Mouse (Mus musculus): ENCODE data around the gene Gm5294. TPM values are rescaled to one million over a fixed set of nuclear protein-coding genes. Genes with fewer than 3 reads are reported as not detected.

Gene Gm5294
- polyA plus RNA-seq, 1 experiment from 2014 or later: not detected

DNA sequence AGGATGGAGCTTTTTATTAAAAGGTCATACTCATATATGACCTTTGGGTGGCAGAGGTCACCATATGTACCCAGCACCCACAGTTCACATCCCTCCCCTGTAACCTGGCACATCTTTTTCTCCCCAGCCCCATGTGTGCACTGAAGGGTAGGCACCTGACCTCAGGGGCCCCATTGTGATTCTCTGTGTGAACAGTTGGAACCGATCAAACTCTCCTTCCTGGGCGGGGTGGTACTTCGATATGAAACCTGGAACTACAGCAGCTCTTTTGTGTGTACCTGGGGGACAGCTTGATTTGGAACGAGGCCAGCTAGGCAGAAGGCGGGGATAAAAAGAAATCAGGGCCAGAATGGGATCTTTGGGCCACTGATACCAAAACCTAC, 30.6 kb downstream of the Gm5294 start:
- Histone ChIP-seq H3K4me1 (0 out of 2 replicates have a peak, but pooled peaks cover 3% of the 10 kb centered on the region), H3K36me3 (ENCODE audit: poor library complexity, severe bottlenecking) (no peaks in the 10 kb centered on the region), H3K27me3 (no peaks in the 10 kb centered on the region), H3K9ac (no peak overlapping the region), H3K27ac (no peak overlapping the region), H3K9me3 (replicated peaks) (no peaks in the 10 kb centered on the region), H3K4me3 (no peak overlapping the region), H3K4me2 (no peak overlapping the region)
- 89% methylated on average over 5 of the region's 5 CpGs for WGBS
- no peak for ATAC-seq

DNA sequence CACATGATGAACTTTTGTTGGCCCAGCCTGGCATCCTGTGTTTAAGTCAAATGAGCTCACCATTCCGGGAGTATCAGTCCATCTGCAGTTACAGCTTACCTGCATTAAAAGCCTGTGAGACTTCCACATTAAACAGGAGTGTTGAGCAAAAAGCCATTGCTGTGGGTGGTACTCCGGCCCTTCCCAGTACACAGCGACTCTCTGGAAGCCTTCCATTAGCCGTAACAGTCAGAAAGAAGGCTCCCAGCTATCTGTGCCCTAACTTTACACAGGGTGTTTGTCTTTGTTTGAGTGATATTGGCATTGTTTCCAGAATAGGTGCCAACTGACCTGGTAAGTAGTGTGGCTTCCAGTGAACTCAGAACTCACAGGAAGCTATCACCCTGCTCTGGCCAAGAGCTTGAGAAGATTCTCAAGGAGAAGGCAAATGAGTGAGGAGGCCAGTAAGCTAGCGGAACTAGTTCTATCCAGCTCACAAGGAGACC, 31.5 kb downstream of the Gm5294 start:
- Histone ChIP-seq H3K9me3 (replicated peaks) (no peaks in the 10 kb centered on the region), H3K4me1 (0 out of 2 replicates have a peak, but pooled peaks cover 3% of the 10 kb centered on the region), H3K27ac (no peak overlapping the region), H3K4me2 (no peak overlapping the region), H3K27me3 (no peaks in the 10 kb centered on the region), H3K9ac (no peak overlapping the region), H3K4me3 (no peak overlapping the region), H3K36me3 (ENCODE audit: poor library complexity, severe bottlenecking) (no peaks in the 10 kb centered on the region)
- ATAC-seq: no peak
- 93% methylated on average over 5 of the region's 5 CpGs for WGBS

DNA sequence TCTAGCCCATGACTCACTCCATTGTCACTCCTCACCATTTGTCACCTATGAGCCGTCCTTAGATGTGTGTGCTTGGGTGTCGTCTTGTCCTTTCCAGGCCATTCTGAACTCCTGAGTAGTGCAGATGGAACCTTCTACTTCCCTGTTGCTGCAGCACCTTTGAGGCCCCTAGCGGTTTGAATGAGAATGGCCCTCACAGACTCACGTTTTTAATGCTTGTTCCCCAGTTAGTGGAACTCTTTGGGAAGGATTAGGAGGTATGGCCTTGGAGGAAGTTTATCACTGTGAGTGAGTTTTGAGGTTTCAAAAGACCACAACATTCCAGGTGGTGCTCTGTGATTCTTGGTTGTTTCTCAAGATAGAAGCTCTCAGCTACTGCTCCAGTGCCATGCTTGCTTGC, 32.3 kb downstream of the Gm5294 start:
- H3K9me3 ChIP-seq (replicated peaks): no peaks in the 10 kb centered on the region
- H3K4me1 ChIP-seq: 0 out of 2 replicates have a peak, but pooled peaks cover 3% of the 10 kb centered on the region
- ATAC-seq: no peak
- H3K27ac ChIP-seq: no peak overlapping the region
- no peak overlapping the region for H3K9ac ChIP-seq
- no peak overlapping the region for H3K4me2 ChIP-seq
- no peaks in the 10 kb centered on the region for H3K27me3 ChIP-seq
- H3K4me3 ChIP-seq: no peak overlapping the region
- H3K36me3 ChIP-seq (ENCODE audit: poor library complexity, severe bottlenecking): no peaks in the 10 kb centered on the region
- 61% methylated on average over 4 of the region's 4 CpGs for WGBS

DNA sequence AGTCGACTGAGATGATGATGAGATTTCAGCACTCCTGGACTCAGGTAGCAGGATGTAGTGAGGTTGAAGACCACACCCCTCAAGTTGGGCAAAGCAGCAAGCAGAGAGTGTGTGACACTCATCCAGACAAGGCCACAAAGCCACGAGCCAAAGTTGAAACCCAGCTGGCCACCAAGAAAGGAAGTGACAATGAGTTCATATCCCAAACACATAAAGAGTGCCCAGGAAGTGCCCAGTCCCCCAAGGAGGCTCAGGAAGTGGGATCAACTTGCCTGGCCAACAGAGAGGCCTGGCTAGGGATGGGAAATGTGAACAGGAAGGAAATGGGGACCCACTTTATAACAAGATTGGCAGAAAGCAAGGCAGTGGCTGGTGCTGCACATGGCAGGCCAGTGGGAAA, 33.5 kb downstream of the Gm5294 start:
- Histone ChIP-seq H3K27me3 (no peaks in the 10 kb centered on the region), H3K9ac (no peak overlapping the region), H3K4me3 (no peak overlapping the region), H3K27ac (no peak overlapping the region), H3K4me1 (0 out of 2 replicates have a peak, but pooled peaks cover under 1% of the 10 kb centered on the region), H3K9me3 (replicated peaks) (no peaks in the 10 kb centered on the region), H3K4me2 (no peak overlapping the region), H3K36me3 (ENCODE audit: poor library complexity, severe bottlenecking) (no peaks in the 10 kb centered on the region)
- 81% methylated on average over 2 of the region's 2 CpGs for WGBS
- no peak for ATAC-seq

DNA sequence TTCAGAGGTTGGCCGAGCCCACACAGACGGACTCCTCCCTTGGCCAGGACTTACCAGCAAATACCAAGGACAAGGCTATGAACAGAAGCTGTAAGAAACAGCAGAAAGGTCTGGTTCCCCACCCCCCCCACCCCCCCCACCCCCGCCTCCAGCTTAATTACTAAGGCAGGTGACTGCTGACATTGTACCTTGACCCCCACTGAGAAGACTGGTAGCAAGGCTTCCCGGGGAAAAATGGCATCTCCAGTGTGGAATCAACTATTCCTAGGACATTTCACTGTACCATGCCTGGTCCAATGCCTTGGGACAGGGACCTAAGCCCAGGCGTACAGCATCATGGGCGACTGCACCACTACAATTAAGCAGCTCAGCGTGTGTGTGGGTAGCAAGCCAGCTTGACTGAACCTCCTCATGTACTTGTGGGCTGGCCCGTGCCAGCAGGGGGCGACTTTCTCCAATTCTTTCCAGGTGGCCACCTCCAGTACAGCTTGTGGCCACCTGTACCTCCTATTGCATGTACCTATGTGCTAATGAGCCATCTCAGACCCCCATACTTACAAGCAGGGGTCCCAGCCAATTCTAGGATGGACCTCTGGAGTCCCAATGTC, 37.2 kb downstream of the Gm5294 start:
- no peak overlapping the region for H3K4me2 ChIP-seq
- H3K27me3 ChIP-seq: no peaks in the 10 kb centered on the region
- H3K27ac ChIP-seq: no peak overlapping the region
- no peak overlapping the region for H3K4me3 ChIP-seq
- no peaks in the 10 kb centered on the region for H3K36me3 ChIP-seq (ENCODE audit: poor library complexity, severe bottlenecking)
- no peaks in the 10 kb centered on the region for H3K9me3 ChIP-seq (replicated peaks)
- 0 out of 2 replicates have a peak, but pooled peaks have one; percentile 51 for ATAC-seq
- H3K4me1 ChIP-seq: no peaks in the 10 kb centered on the region
- H3K9ac ChIP-seq: no peak overlapping the region
- WGBS: 27% methylated on average over 9 of the region's 9 CpGs

GRCm38 (mm10) chr5:138857811-138858251, 38.0 kb downstream of the Gm5294 start:
- 63% methylated on average over 13 of the region's 13 CpGs for WGBS
- ATAC-seq: no peak
- Histone ChIP-seq H3K36me3 (ENCODE audit: poor library complexity, severe bottlenecking) (no peaks in the 10 kb centered on the region), H3K27ac (no peak overlapping the region), H3K9ac (no peak overlapping the region), H3K27me3 (no peaks in the 10 kb centered on the region), H3K4me1 (no peaks in the 10 kb centered on the region), H3K9me3 (replicated peaks) (no peaks in the 10 kb centered on the region), H3K4me3 (no peak overlapping the region), H3K4me2 (no peak overlapping the region)

GRCm38 (mm10) chr5:138863681-138864146, 43.8 kb downstream of the Gm5294 start:
- Histone ChIP-seq H3K36me3 (ENCODE audit: poor library complexity, severe bottlenecking) (no peaks in the 10 kb centered on the region), H3K27me3 (no peaks in the 10 kb centered on the region), H3K4me3 (no peak overlapping the region), H3K4me1 (peaks cover 4% of the 10 kb centered on the region; the same call in 1 of the 2 replicates), H3K9ac (no peak overlapping the region), H3K9me3 (replicated peaks) (no peaks in the 10 kb centered on the region), H3K27ac (no peak overlapping the region), H3K4me2 (no peak overlapping the region)
- no peak for ATAC-seq
- WGBS: 84% methylated on average over 7 of the region's 7 CpGs

GRCm38 (mm10) chr5:138864166-138864565, 44.3 kb downstream of the Gm5294 start:
- H3K27ac ChIP-seq: no peak overlapping the region
- no peak for ATAC-seq
- no peaks in the 10 kb centered on the region for H3K9me3 ChIP-seq (replicated peaks)
- no peak overlapping the region for H3K4me3 ChIP-seq
- H3K36me3 ChIP-seq (ENCODE audit: poor library complexity, severe bottlenecking): no peaks in the 10 kb centered on the region
- H3K4me2 ChIP-seq: no peak overlapping the region
- H3K4me1 ChIP-seq: peaks cover 4% of the 10 kb centered on the region; the same call in 1 of the 2 replicates
- no peaks in the 10 kb centered on the region for H3K27me3 ChIP-seq
- H3K9ac ChIP-seq: no peak overlapping the region

GRCm38 (mm10) chr5:138864880-138865279, 45.0 kb downstream of the Gm5294 start:
- Histone ChIP-seq H3K9ac (no peak overlapping the region), H3K27ac (no peak overlapping the region), H3K4me2 (no peak overlapping the region), H3K27me3 (no peaks in the 10 kb centered on the region), H3K36me3 (ENCODE audit: poor library complexity, severe bottlenecking) (no peaks in the 10 kb centered on the region), H3K9me3 (replicated peaks) (no peaks in the 10 kb centered on the region), H3K4me1 (peaks cover 4% of the 10 kb centered on the region; the same call in 1 of the 2 replicates), H3K4me3 (no peak overlapping the region)
- WGBS: 35% methylated on average over 7 of the region's 7 CpGs
- ATAC-seq: no peak

DNA sequence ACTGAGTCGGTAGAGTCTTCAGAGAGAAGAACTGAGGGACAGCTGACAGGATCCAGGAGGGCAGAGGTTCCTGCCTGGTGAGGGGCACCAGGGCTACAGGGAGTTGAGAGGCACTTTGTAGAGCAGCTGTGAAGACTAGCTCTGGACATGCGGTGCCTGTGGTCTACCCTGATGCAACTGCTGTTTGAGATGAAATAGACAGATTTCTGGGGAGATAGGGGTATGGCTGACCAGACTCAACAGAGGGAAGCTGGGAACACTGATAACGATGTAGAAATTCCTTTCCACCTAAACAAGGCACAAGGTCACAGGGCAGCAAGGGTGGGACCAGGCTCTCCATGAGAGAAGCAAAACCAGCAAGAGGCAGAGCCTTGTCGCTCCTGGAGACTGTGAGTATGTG, 45.8 kb downstream of the Gm5294 start:
- no peak overlapping the region for H3K4me2 ChIP-seq
- H3K4me3 ChIP-seq: no peak overlapping the region
- 73% methylated on average over 4 of the region's 4 CpGs for WGBS
- no peaks in the 10 kb centered on the region for H3K9me3 ChIP-seq (replicated peaks)
- H3K4me1 ChIP-seq: peaks cover 4% of the 10 kb centered on the region; the same call in 1 of the 2 replicates
- no peak overlapping the region; the same call in 1 of the 2 replicates for H3K27ac ChIP-seq
- no peaks in the 10 kb centered on the region for H3K36me3 ChIP-seq (ENCODE audit: poor library complexity, severe bottlenecking)
- no peak for ATAC-seq
- no peaks in the 10 kb centered on the region for H3K27me3 ChIP-seq
- H3K9ac ChIP-seq: no peak overlapping the region
